10 mouse cellular contexts compared by ENCODE assay signal in genomic region chr16:93712966-93713365, GRCm38 (mm10). TPM values are rescaled to one million over a fixed set of nuclear protein-coding genes. Genes with fewer than 3 reads are reported as not detected.
DNase-seq lines count a peak whose midpoint lies in the region; ATAC-seq lines count a peak whose summit lies in the region.
"Had no signal": no experiment of that assay in that cellular context is flagged by ENCODE, and none has a peak within 500 bp of the region (broad histone marks: within the 10 kb centered on the region; RNA-seq: fewer than 3 reads in every experiment).

No protein-coding gene starts in this region.

- H3K4me3 ChIP-seq in kidney, embryonic 14.5 days (ENCODE audit: low read length): peak overlapping the region; percentile 64
- H3K4me3 ChIP-seq in hindbrain, embryonic 14.5 days (replicated peaks; ENCODE audit: low read length): peak overlapping the region; percentile 83
- peak overlapping the region; percentile 70 for H3K4me3 ChIP-seq in midbrain, embryonic 15.5 days

- peaks cover 5% of the 10 kb centered on the region for H3K27me3 ChIP-seq in kidney, embryonic 14.5 days (ENCODE audit: control insufficient read depth, insufficient read depth, low read length)
- H3K27me3 ChIP-seq in hindbrain, embryonic 14.5 days (ENCODE audit: control insufficient read depth, insufficient read depth, low read length): 0 out of 2 replicates have a peak, but pooled peaks cover 5% of the 10 kb centered on the region
- H3K27me3 ChIP-seq in midbrain, embryonic 15.5 days (replicated peaks): no peaks in the 10 kb centered on the region; the same call in 1 of the 2 replicates
- H3K27me3 ChIP-seq: Patski had no signal

- H3K36me3 ChIP-seq in kidney, embryonic 14.5 days (ENCODE audit: control insufficient read depth, insufficient read depth, low read length): no peaks in the 10 kb centered on the region
- peaks cover 11% of the 10 kb centered on the region; the same call in 1 of the 2 replicates for H3K36me3 ChIP-seq in hindbrain, embryonic 14.5 days (replicated peaks; ENCODE audit: control insufficient read depth, insufficient read depth)
- no peaks in the 10 kb centered on the region for H3K36me3 ChIP-seq in midbrain, embryonic 15.5 days (replicated peaks)

- H3K27ac ChIP-seq in kidney, embryonic 14.5 days (ENCODE audit: low read depth, low read length): no peak overlapping the region
- no peak overlapping the region for H3K27ac ChIP-seq in hindbrain, embryonic 14.5 days
- no peak overlapping the region for H3K27ac ChIP-seq in midbrain, embryonic 15.5 days

- H3K9me3 ChIP-seq in kidney, embryonic 14.5 days (ENCODE audit: control insufficient read depth, low read length): no peaks in the 10 kb centered on the region
- H3K9me3 ChIP-seq in hindbrain, embryonic 14.5 days (ENCODE audit: control insufficient read depth, low read length): no peaks in the 10 kb centered on the region
- H3K9me3 ChIP-seq in midbrain, embryonic 15.5 days: no peaks in the 10 kb centered on the region

- 86% methylated on average over 7 of the region's 7 CpGs for WGBS in kidney, embryonic 14.5 days
- WGBS in hindbrain, embryonic 14.5 days: 76% methylated on average over 7 of the region's 7 CpGs
- WGBS in midbrain, embryonic 15.5 days: 71% methylated on average over 7 of the region's 7 CpGs

- no peak for DNase-seq in kidney, adult 11 months
- DNase-seq in cerebellum, adult 9-11 months: peak; percentile 71
- no peak for DNase-seq in hindbrain, embryonic 14.5 days (ENCODE audit: low spot score)
- DNase-seq in left cerebral cortex, postnatal 25 days (ENCODE audit: low spot score in 2 of 2): no peak
- no peak for DNase-seq in yolk sac, embryonic 10.5 days (ENCODE audit: low spot score)
- no peak for DNase-seq in layer of hippocampus, adult 8-10 months (ENCODE audit: low spot score in 2 of 2)

- ATAC-seq in kidney, embryonic 14.5 days (ENCODE audit: low FRiP score, low TSS enrichment): no peak
- ATAC-seq in hindbrain, embryonic 14.5 days (ENCODE audit: low FRiP score): no peak
- ATAC-seq in midbrain, embryonic 15.5 days (replicated peaks): no peak

- peak overlapping the region; percentile 73 for H3K4me2 ChIP-seq in kidney, embryonic 14.5 days (replicated peaks; ENCODE audit: low read depth, low read length)
- H3K4me2 ChIP-seq in hindbrain, embryonic 14.5 days (replicated peaks): peak overlapping the region; percentile 71
- peak overlapping the region; percentile 59 for H3K4me2 ChIP-seq in midbrain, embryonic 15.5 days

- H3K4me1 ChIP-seq in kidney, embryonic 14.5 days (ENCODE audit: control insufficient read depth, insufficient read depth, low read length): peaks cover 4% of the 10 kb centered on the region; the same call in 1 of the 2 replicates
- H3K4me1 ChIP-seq in hindbrain, embryonic 14.5 days (replicated peaks; ENCODE audit: control insufficient read depth, insufficient read depth, low read length): peaks cover 6% of the 10 kb centered on the region; the same call in 1 of the 2 replicates
- H3K4me1 ChIP-seq in midbrain, embryonic 15.5 days: peaks cover 16% of the 10 kb centered on the region

- no peak overlapping the region for H3K9ac ChIP-seq in kidney, embryonic 14.5 days (ENCODE audit: low read depth, low read length)
- H3K9ac ChIP-seq in hindbrain, embryonic 14.5 days: peak overlapping the region; percentile 89
- H3K9ac ChIP-seq in midbrain, embryonic 15.5 days: peak overlapping the region; percentile 21; the same call in 1 of the 2 replicates

- intact Hi-C loops in left cerebral cortex, postnatal 25 days (cut with DNase I): no loop called here

RNA-seq across cellular contexts. Expression of gene Dop1b, which starts 1.3 kb away (rescaled TPM):
- polyA plus RNA-seq in kidney, embryonic 14.5 days (2014; fragmentation: Nextera tagmentation; extraction: Ambion mirVana): 21.4 and 21.6 TPM in 2 replicates
- 41.8 and 43.2 TPM in 2 replicates for polyA plus RNA-seq in hindbrain, embryonic 14.5 days (2014; fragmentation: Nextera tagmentation; extraction: Ambion mirVana)
- 40.9 and 43.8 TPM in 2 replicates for polyA plus RNA-seq in midbrain, embryonic 15.5 days (2015; fragmentation: Nextera tagmentation; extraction: Ambion mirVana)
- total RNA-seq in left cerebral cortex, postnatal 25 days (2021): 10 to 100 TPM; 82.1 to 87.0 TPM
- total RNA-seq in layer of hippocampus, adult 8-10 months (2022): 100 to 1,000 TPM in 3 of 4 experiments, 10 to 100 TPM in 1; 88.7 to 126 (median 112) TPM

RNA-seq across cellular contexts. Expression of gene Cbr3, which starts 30.0 kb away (rescaled TPM):
- 3.4 and 4.1 TPM in 2 replicates for polyA plus RNA-seq in kidney, embryonic 14.5 days (2014; fragmentation: Nextera tagmentation; extraction: Ambion mirVana)
- 1.7 and 2.9 TPM in 2 replicates for polyA plus RNA-seq in hindbrain, embryonic 14.5 days (2014; fragmentation: Nextera tagmentation; extraction: Ambion mirVana)
- polyA plus RNA-seq in midbrain, embryonic 15.5 days (2015; fragmentation: Nextera tagmentation; extraction: Ambion mirVana): 1.6 and 1.7 TPM in 2 replicates
- 10 to 100 TPM; 16.0 to 19.9 TPM for total RNA-seq in left cerebral cortex, postnatal 25 days (2021)
- 10 to 100 TPM; 16.9 to 19.0 (median 17.5) TPM for total RNA-seq in layer of hippocampus, adult 8-10 months (2022)
- total RNA-seq: hematopoietic stem cell, adult 5-6 weeks had no signal
